Mouse (Mus musculus) small intestine, adult 2 months (tissue): ENCODE results near the gene Ptprr.

Source experiments
- CTCF ChIP-seq: fragments of 200-500 bp; IDR thresholded peaks from 2 replicates; pipeline ENCODE4 v1.5.1; 2012; ENCODE audit warnings: low read depth, mild to moderate bottlenecking, control low read depth, inconsistent platforms, low read length, moderate library complexity, mixed read lengths; ENCODE audit not compliant: insufficient replicate concordance, insufficient read length; ENCODE audit errors: extremely low read depth
- POLR2A ChIP-seq: fragments of 200-500 bp; IDR thresholded peaks from 2 replicates; pipeline ENCODE4 v1.6.1; 2012; ENCODE audit warnings: low read depth, mild to moderate bottlenecking, control low read depth, inconsistent platforms, low read length, moderate library complexity

DNA sequence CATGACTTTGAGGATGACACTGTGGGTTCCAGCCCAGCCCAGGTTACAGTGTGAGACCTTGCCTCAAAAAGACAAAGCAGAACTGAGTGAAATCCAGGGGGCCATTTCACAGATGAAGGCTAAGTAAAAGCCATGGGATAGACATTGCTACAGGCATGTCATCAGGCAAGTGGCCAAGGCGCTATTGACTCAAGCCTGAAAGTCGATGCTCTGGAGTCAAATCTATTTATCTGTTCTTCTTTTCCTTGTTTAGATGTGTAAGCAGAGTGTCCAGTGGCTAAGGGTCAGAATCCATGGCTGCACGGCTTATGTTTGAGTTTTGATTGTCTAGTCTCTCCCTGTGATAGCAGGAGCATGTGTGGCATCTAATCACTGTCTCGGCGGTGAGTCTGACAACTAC, 60.6 kb downstream of the Ptprr start:
- TF ChIP-seq POLR2A, result no peak
- no peak for TF ChIP-seq CTCF
